Mouse (Mus musculus) megakaryocyte, adult 5-6 weeks (primary cell): ENCODE data around the gene Zfp324. TPM values are rescaled to one million over a fixed set of nuclear protein-coding genes. Genes with fewer than 3 reads are reported as not detected.

ENCODE experiments used
- ATAC-seq: 2 replicates; pipeline ENCODE4 v1.8.0; 2016; ENCODE audit warnings: mild to moderate bottlenecking, inconsistent platforms; ENCODE audit not compliant: poor library complexity, severe bottlenecking
- total RNA-seq, 2 experiments: library from RNA; stranded (forward) in 1 of 2; stranded (reverse) in 1 of 2; fragments of 153-499, 151-499 nt in 1 of 2; fragments of 221-1000, 200-1000 nt in 1 of 2; gene quantifications; 2 replicates each; pipeline versions ENCODE4 v1.2.3 to v1.2.4; 2015 to 2017

Gene Zfp324
- total RNA-seq, 2 experiments from 2014 or later, result 2.3 to 4.7 TPM

DNA sequence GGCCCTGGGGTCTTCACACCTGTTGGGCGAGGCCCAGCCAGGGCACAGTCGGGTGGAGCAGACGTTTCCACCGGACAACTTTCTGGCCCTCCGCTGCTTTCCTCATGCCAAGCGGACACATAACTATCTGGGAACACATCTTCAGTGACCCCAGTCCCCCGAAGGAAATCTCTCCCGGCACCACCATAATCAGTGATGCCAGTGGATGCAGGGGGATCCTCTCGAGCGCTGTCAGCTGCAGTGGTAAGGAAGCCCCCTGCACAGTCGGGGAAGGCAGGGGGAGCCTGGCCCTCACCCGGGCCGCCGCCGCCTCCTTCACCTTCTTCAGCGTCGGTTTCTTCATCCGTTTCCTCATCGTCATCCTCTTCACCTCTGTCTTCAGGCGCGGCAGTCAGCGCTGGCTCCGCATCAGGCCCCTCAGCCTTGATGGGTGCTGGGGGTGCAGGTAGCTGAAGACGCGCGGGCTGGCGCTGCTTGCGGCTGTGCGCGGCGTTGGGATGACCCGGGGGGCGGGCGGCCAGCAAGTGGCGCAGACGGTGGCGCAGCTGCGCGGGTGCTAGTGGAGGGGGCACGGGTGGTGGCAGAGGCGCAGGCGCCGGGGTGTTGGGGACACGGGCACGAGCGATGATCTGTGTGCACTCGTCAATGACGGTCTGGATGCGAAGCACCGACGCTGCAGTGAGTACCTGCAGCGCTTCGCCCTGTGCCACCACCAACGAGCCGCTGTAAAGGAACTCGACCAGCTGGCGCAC is 41.9 kb downstream of the Zfp324 start:
- no peak for ATAC-seq

DNA sequence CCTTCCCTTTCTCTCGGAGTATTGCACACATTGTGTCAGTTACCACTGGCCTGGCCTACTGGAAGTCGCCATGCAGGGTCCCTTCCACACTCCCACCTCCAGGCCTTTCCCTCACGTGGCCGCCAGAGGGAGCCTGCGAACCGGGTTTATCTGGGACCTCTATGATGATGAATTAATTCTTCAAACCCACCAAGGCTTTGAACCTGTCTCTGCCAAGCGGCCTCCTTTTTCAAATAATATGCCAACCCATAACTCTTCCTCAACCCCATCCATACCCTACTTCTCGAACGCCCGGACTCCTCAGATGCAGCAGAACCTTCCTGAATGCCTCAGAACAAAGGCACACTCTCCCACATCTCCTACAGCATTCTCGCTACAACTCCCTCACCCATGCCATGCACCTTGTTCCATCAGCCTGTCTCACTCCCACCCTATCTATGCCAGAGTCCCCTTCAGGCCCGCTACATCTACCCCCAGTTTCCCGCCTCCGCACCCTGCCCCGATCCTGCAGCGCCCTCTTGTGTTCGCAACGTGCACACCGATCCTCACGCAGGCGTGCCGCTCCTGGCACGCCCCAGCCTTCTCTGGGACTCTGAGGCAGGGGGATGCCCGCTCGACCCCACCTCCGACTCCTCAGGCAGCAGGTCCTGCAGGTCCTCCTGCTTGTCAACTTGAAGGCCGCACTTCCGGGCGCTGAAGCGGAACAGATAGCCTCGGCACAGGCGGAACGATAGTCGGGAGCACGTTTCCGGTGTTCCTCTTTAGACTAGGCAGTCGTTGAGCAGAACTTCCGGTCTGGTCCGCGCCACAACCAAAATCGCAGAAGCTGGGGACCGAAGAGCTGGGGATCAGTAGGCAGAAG is 43.7 kb downstream of the Zfp324 start:
- peak; percentile 88 for ATAC-seq

DNA sequence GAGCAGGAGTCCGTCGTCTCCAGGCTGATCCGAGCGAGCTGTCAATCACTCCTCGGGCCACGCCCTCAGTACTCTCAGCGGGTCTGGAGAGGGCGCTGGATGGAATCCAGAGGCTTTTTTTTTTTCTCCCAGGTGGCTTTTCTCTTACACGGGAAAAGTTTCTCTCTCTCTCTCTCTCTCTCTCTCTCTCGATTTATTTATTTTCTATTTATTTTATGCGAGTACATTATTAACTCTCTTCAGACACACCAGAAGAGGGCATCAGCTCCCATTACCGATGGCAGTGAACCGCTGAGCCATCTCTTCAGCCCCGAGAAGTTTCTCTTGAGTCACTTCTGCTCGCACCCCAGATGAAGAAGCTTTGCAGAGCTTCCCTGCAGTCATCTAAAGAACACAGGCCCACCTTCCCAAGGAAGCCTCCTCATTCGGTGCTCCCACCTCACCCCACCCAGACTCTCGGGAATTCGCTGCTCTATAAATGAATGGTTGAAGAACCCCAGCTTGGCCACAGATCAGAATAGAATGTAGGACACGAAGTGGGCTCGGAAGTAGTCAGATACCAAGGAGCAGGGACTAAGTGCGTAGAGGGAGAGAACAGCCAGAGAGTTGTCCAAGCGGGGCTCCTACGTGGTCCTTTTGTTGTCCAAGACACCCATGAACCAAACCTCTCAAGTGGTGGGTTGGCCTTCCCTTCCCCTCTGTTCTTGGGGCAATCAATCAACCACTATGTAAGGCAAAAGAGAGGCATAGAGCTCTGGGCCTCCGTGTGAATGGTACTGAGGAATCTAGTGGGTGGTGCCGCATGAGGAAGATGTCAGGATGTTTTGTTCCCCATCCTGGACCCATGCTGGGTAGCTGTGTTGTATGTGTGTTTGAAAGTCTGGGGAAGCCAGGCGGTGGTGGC is 44.6 kb downstream of the Zfp324 start, which contains the start of gene Zbtb45:
Gene Zbtb45, minus strand, starts transcription at position 30 of the 904 bp plus-strand sequence.
- no peak for ATAC-seq

DNA sequence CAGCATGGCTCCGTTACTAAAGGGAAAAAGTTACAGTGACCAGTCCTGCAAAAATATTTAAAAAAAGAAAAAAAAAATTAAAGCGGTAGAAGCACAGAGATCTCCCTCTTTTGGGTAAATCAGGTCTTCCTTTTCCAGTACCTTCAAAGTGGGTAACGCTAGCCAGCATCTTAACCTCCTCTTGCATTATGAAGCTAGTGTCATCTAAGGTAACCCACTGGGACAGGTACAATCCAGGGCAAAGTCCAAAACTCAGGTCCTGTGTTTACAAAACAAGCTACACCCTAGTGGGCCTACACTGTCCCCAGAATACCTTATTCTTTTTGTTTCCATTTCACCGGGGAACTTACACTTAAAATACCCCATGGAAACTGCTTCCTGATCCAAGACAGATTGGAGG is 48.0 kb downstream of the Zfp324 start:
- no peak for ATAC-seq

DNA sequence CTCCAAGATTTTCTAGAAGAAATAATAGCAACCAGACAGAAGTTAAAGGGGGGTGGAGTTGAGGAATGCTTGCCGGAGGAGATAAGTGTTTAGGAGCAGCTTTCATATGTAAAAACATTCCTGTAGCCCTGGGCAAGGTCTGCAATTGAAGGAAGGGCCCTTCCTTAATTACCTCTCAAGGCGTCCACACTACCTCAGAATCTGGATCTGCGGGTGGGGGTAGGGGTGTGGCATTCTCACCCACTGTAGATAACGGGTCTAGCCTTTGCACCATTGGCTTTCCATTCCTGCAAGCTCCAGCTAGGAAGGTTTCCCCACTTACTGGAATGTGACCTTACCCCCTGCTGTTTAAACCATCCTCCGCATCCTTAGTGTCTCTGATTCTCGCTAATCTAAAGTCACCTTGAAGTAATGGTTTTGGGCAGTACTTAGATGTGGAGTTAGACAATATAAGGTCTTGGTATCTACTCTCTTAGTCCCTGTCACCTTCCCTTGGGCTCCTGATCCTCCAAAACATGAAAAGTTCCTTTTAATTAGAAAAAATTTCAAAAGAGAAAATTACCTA is 48.7 kb downstream of the Zfp324 start:
- ATAC-seq, result no peak

DNA sequence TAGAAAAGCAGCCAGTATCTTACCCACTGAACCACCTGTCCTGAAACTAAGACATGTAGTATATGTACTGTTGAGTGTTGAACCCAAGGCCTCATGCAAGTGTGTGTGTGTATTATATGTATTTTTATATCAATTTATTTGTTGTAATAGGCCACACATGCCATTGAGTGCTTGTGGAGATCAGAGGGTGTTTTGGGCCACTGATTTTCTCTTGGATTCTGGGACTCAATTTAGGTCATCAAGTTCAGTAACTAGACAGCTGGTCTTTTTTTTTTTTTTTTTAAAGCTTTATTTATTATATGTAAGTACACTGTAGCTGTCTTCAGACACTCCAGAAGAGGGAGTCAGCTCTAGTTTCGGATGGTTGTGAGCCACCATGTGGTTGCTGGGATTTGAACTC is 49.6 kb downstream of the Zfp324 start:
- no peak for ATAC-seq

DNA sequence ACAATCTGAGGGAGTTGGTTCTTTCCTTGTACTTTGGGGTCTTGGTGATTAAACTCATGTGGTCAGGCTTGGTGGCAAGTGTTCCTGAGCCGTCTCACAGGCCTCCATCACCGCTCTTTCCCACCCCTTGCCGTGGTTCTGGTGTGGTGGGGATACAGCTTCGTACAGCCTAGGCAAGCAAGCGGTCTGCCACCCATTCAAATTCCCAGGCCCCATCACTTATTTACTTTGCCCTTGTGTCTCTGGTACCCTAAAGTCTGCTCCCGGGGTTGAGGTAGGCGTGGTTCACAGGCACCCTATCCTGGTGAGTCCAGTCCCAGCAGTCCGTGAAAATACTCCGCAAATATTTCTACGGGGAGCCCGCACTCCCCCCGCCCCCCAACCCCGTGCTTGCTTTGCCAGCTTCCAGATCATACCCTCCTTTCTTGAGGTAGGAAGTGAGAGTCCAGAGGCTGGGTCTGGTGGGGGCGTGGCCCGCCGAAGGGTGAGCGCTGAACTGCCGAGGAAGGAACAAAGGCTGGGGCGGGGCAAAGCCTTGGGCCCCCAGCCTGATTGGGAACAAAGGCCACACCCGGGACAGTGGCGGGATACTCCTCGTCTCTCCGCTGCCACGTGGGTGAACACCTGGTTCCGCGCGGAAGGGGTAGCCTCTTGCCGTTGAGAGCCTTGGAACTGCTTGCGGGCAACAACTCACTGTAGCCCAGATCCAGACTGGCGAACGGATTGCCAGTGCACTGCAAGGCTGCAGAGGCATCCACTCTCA is 57.3 kb downstream of the Zfp324 start:
- ATAC-seq, result peak; percentile 77

Other genes starting within 250 kb of the Zfp324 start
- not detected in 2 replicates for gene Vmn2r56, start 230.8 kb upstream of the Zfp324 start, total RNA-seq (2015)
- gene Vmn2r56, start 230.8 kb upstream of the Zfp324 start, total RNA-seq (2017), result not detected in 2 replicates
- 0.27 TPM in 1 of 2 replicates, not detected in the other for gene Zscan18, start 162.2 kb upstream of the Zfp324 start, total RNA-seq (2015)
- gene Zscan18, start 162.2 kb upstream of the Zfp324 start, total RNA-seq (2017), result 0.04 and 0.12 TPM in 2 replicates
- gene Zfp329, start 147.0 kb upstream of the Zfp324 start, total RNA-seq (2015), result 5.8 and 6.5 TPM in 2 replicates
- gene Zfp329, start 147.0 kb upstream of the Zfp324 start, total RNA-seq (2017), result 8.6 and 9.3 TPM in 2 replicates
- 24.6 and 25.9 TPM in 2 replicates for gene Zfp110, start 131.1 kb upstream of the Zfp324 start, total RNA-seq (2015)
- gene Zfp110, start 131.1 kb upstream of the Zfp324 start, total RNA-seq (2017), result 33.6 and 38.8 TPM in 2 replicates
- 3.5 and 4.8 TPM in 2 replicates for gene Zfp128, start 84.7 kb upstream of the Zfp324 start, total RNA-seq (2015)
- gene Zfp128, start 84.7 kb upstream of the Zfp324 start, total RNA-seq (2017), result 3.6 and 5.2 TPM in 2 replicates
- 6.6 and 7.5 TPM in 2 replicates for gene Zscan22, start 68.0 kb upstream of the Zfp324 start, total RNA-seq (2015)
- gene Zscan22, start 68.0 kb upstream of the Zfp324 start, total RNA-seq (2017), result 3.1 and 3.3 TPM in 2 replicates
- 1,879 and 1,910 TPM in 2 replicates for gene Rps5, start 43.5 kb upstream of the Zfp324 start, total RNA-seq (2015)
- gene Rps5, start 43.5 kb upstream of the Zfp324 start, total RNA-seq (2017), result 1,118 and 1,375 TPM in 2 replicates
- 0.07 and 0.14 TPM in 2 replicates for gene Rnf225, start 38.4 kb upstream of the Zfp324 start, total RNA-seq (2015)
- 0.04 and 0.15 TPM in 2 replicates for gene Rnf225, start 38.4 kb upstream of the Zfp324 start, total RNA-seq (2017)
- gene Zfp446, start 12.0 kb downstream of the Zfp324 start, total RNA-seq (2015), result 1.7 and 1.8 TPM in 2 replicates
- gene Zfp446, start 12.0 kb downstream of the Zfp324 start, total RNA-seq (2017), result 0.92 and 2.2 TPM in 2 replicates
- gene Slc27a5, start 32.4 kb downstream of the Zfp324 start, total RNA-seq (2015), result not detected in 2 replicates
- gene Slc27a5, start 32.4 kb downstream of the Zfp324 start, total RNA-seq (2017), result not detected in 2 replicates
- gene Trim28, start 33.3 kb downstream of the Zfp324 start, total RNA-seq (2015), result 137 and 186 TPM in 2 replicates
- 207 and 222 TPM in 2 replicates for gene Trim28, start 33.3 kb downstream of the Zfp324 start, total RNA-seq (2017)
- gene Zbtb45, start 44.2 kb downstream of the Zfp324 start, total RNA-seq (2015), result 7.4 and 11.0 TPM in 2 replicates
- gene Zbtb45, start 44.2 kb downstream of the Zfp324 start, total RNA-seq (2017), result 6.6 and 9.5 TPM in 2 replicates
- gene Chmp2a, start 69.0 kb downstream of the Zfp324 start, total RNA-seq (2015), result 239 and 269 TPM in 2 replicates
- gene Chmp2a, start 69.0 kb downstream of the Zfp324 start, total RNA-seq (2017), result 272 and 348 TPM in 2 replicates
- 92.1 and 97.9 TPM in 2 replicates for gene Ube2m, start 72.4 kb downstream of the Zfp324 start, total RNA-seq (2015)
- gene Ube2m, start 72.4 kb downstream of the Zfp324 start, total RNA-seq (2017), result 86.1 and 101 TPM in 2 replicates
- gene Mzf1, start 88.9 kb downstream of the Zfp324 start, total RNA-seq (2015), result 0.16 and 0.52 TPM in 2 replicates
- gene Mzf1, start 88.9 kb downstream of the Zfp324 start, total RNA-seq (2017), result 0.29 and 0.45 TPM in 2 replicates
- gene Vmn1r85, start 129.3 kb downstream of the Zfp324 start, total RNA-seq (2015), result not detected in 2 replicates
- gene Vmn1r85, start 129.3 kb downstream of the Zfp324 start, total RNA-seq (2017), result not detected in 2 replicates
- not detected in 2 replicates for gene Vmn1r86, start 154.1 kb downstream of the Zfp324 start, total RNA-seq (2015)
- gene Vmn1r86, start 154.1 kb downstream of the Zfp324 start, total RNA-seq (2017), result not detected in 2 replicates
- not detected in 2 replicates for gene Vmn1r87, start 174.3 kb downstream of the Zfp324 start, total RNA-seq (2015)
- gene Vmn1r87, start 174.3 kb downstream of the Zfp324 start, total RNA-seq (2017), result not detected in 2 replicates
- gene Vmn1r88, start 193.7 kb downstream of the Zfp324 start, total RNA-seq (2015), result not detected in 2 replicates
- gene Vmn1r88, start 193.7 kb downstream of the Zfp324 start, total RNA-seq (2017), result not detected in 2 replicates
- gene Vmn1r89, start 247.2 kb downstream of the Zfp324 start, total RNA-seq (2015), result not detected in 2 replicates
- not detected in 2 replicates for gene Vmn1r89, start 247.2 kb downstream of the Zfp324 start, total RNA-seq (2017)